Mouse (Mus musculus): ENCODE data around the gene Icmt. TPM values are rescaled to one million over a fixed set of nuclear protein-coding genes. Genes with fewer than 3 reads are reported as not detected.

The Icmt gene
- polyA plus RNA-seq, 1 experiment, result 30.8 TPM

GRCm38 (mm10) chr4:152300375-152300774, 3.3 kb downstream of the Icmt start:
- H3K4me2 ChIP-seq (ENCODE audit: low read depth), result no peak overlapping the region
- H3ac ChIP-seq (ENCODE audit: control insufficient read depth, insufficient read length), result no peak overlapping the region
- TF ChIP-seq MAX (IDR thresholded peaks at IDR 0.05; ENCODE audit: low read depth), result no peak
- no peak for TF ChIP-seq TCF3 (IDR thresholded peaks at IDR 0.05; ENCODE audit: insufficient read length, low read depth)
- no peak for TF ChIP-seq E2F4 (IDR thresholded peaks at IDR 0.05; ENCODE audit: insufficient read depth)
- no peak for TF ChIP-seq POLR2A (IDR thresholded peaks at IDR 0.05; ENCODE audit: insufficient read length, low read depth)
- no peak for TF ChIP-seq USF1 (IDR thresholded peaks at IDR 0.05; ENCODE audit: low read depth)
- no peak for TF ChIP-seq POLR2AphosphoS2 (IDR thresholded peaks at IDR 0.05; ENCODE audit: insufficient read length, low read depth)
- TF ChIP-seq SRF (IDR thresholded peaks at IDR 0.05; ENCODE audit: control insufficient read depth, insufficient read length, low read depth), result no peak
- no peak for TF ChIP-seq REST (IDR thresholded peaks at IDR 0.05; ENCODE audit: insufficient read depth, insufficient read length)
- TF ChIP-seq MYOD1 (IDR thresholded peaks at IDR 0.05; ENCODE audit: control insufficient read depth in 1 of 3, insufficient read length in 2 of 3, low read depth in 2 of 3), result no peak
- TF ChIP-seq CEBPB (IDR thresholded peaks at IDR 0.05; ENCODE audit: insufficient read depth, poor library complexity, severe bottlenecking), result no peak
- no peak for TF ChIP-seq MYOG (IDR thresholded peaks at IDR 0.05; ENCODE audit: control insufficient read depth in 1 of 3, insufficient read depth in 1 of 3, insufficient read length in 2 of 3, low read depth in 2 of 3)
- H3K4me3 ChIP-seq, result no peak overlapping the region
- H3K79me2 ChIP-seq (ENCODE audit: control insufficient read depth, insufficient read depth), result peaks cover 10% of the 10 kb centered on the region
- H3K27me3 ChIP-seq (ENCODE audit: control insufficient read depth, insufficient read depth, insufficient read length), result no peaks in the 10 kb centered on the region
- no peaks in the 10 kb centered on the region for H3K36me3 ChIP-seq (ENCODE audit: control insufficient read depth, insufficient read depth)

GRCm38 (mm10) chr4:152302012-152302411, 5.0 kb downstream of the Icmt start:
- no peak overlapping the region for H3K4me2 ChIP-seq (ENCODE audit: low read depth)
- no peaks in the 10 kb centered on the region for H3K36me3 ChIP-seq (ENCODE audit: control insufficient read depth, insufficient read depth)
- TF ChIP-seq E2F4 (IDR thresholded peaks at IDR 0.05; ENCODE audit: insufficient read depth) (no peak), TCF12 (IDR thresholded peaks at IDR 0.05; ENCODE audit: insufficient read depth, poor library complexity, severe bottlenecking) (no peak), REST (IDR thresholded peaks at IDR 0.05; ENCODE audit: insufficient read depth, insufficient read length) (no peak)

GRCm38 (mm10) chr4:152303172-152303571, 6.1 kb downstream of the Icmt start:
- no peak for TF ChIP-seq MAX (IDR thresholded peaks at IDR 0.05; ENCODE audit: low read depth)
- TF ChIP-seq MYOG (IDR thresholded peaks at IDR 0.05; ENCODE audit: control insufficient read depth in 1 of 3, insufficient read depth in 1 of 3, insufficient read length in 2 of 3, low read depth in 2 of 3), result no peak
- no peak for TF ChIP-seq SRF (IDR thresholded peaks at IDR 0.05; ENCODE audit: control insufficient read depth, insufficient read length, low read depth)
- TF ChIP-seq CEBPB (IDR thresholded peaks at IDR 0.05; ENCODE audit: insufficient read depth, poor library complexity, severe bottlenecking), result no peak
- TF ChIP-seq POLR2AphosphoS2 (IDR thresholded peaks at IDR 0.05; ENCODE audit: insufficient read length, low read depth), result no peak
- no peak for TF ChIP-seq TCF3 (IDR thresholded peaks at IDR 0.05; ENCODE audit: insufficient read length, low read depth)
- no peak for TF ChIP-seq USF1 (IDR thresholded peaks at IDR 0.05; ENCODE audit: low read depth)
- TF ChIP-seq REST (IDR thresholded peaks at IDR 0.05; ENCODE audit: insufficient read depth, insufficient read length), result no peak
- no peak for TF ChIP-seq MYOD1 (IDR thresholded peaks at IDR 0.05; ENCODE audit: control insufficient read depth in 1 of 3, insufficient read length in 2 of 3, low read depth in 2 of 3)
- no peak for TF ChIP-seq POLR2A (IDR thresholded peaks at IDR 0.05; ENCODE audit: insufficient read length, low read depth)
- TF ChIP-seq TCF12 (IDR thresholded peaks at IDR 0.05; ENCODE audit: insufficient read depth, poor library complexity, severe bottlenecking), result no peak
- H3ac ChIP-seq (ENCODE audit: control insufficient read depth, insufficient read length), result no peak overlapping the region
- no peak overlapping the region for H3K4me3 ChIP-seq
- H3K27me3 ChIP-seq (ENCODE audit: control insufficient read depth, insufficient read depth, insufficient read length), result no peaks in the 10 kb centered on the region
- no peaks in the 10 kb centered on the region for H3K36me3 ChIP-seq (ENCODE audit: control insufficient read depth, insufficient read depth)
- peaks cover 5% of the 10 kb centered on the region for H3K79me2 ChIP-seq (ENCODE audit: control insufficient read depth, insufficient read depth)
- no peak overlapping the region for H3K4me2 ChIP-seq (ENCODE audit: low read depth)

More at GRCm38 (mm10) chr4:152302012-152302411, 5.0 kb downstream of the Icmt start:
- peaks cover 10% of the 10 kb centered on the region for H3K79me2 ChIP-seq (ENCODE audit: control insufficient read depth, insufficient read depth)
- H3K4me3 ChIP-seq, result no peak overlapping the region
- H3K27me3 ChIP-seq (ENCODE audit: control insufficient read depth, insufficient read depth, insufficient read length), result no peaks in the 10 kb centered on the region
- H3ac ChIP-seq (ENCODE audit: control insufficient read depth, insufficient read length), result no peak overlapping the region

GRCm38 (mm10) chr4:152304685-152305084, 7.7 kb downstream of the Icmt start:
- TF ChIP-seq TCF12 (IDR thresholded peaks at IDR 0.05; ENCODE audit: insufficient read depth, poor library complexity, severe bottlenecking), result no peak
- TF ChIP-seq USF1 (IDR thresholded peaks at IDR 0.05; ENCODE audit: low read depth), result no peak
- TF ChIP-seq MAX (IDR thresholded peaks at IDR 0.05; ENCODE audit: low read depth), result no peak
- Histone ChIP-seq H3K36me3 (ENCODE audit: control insufficient read depth, insufficient read depth) (no peaks in the 10 kb centered on the region), H3K27me3 (ENCODE audit: control insufficient read depth, insufficient read depth, insufficient read length) (no peaks in the 10 kb centered on the region), H3ac (ENCODE audit: control insufficient read depth, insufficient read length) (no peak overlapping the region), H3K4me3 (no peak overlapping the region), H3K79me2 (ENCODE audit: control insufficient read depth, insufficient read depth) (no peaks in the 10 kb centered on the region), H3K4me2 (ENCODE audit: low read depth) (no peak overlapping the region)

GRCm38 (mm10) chr4:152305991-152306390, 9.0 kb downstream of the Icmt start:
- H3K27me3 ChIP-seq (ENCODE audit: control insufficient read depth, insufficient read depth, insufficient read length), result no peaks in the 10 kb centered on the region
- no peak overlapping the region for H3ac ChIP-seq (ENCODE audit: control insufficient read depth, insufficient read length)
- TF ChIP-seq POLR2A (IDR thresholded peaks at IDR 0.05; ENCODE audit: insufficient read length, low read depth) (no peak), REST (IDR thresholded peaks at IDR 0.05; ENCODE audit: insufficient read depth, insufficient read length) (no peak)
- H3K4me2 ChIP-seq (ENCODE audit: low read depth), result no peak overlapping the region
- no peaks in the 10 kb centered on the region for H3K79me2 ChIP-seq (ENCODE audit: control insufficient read depth, insufficient read depth)
- H3K36me3 ChIP-seq (ENCODE audit: control insufficient read depth, insufficient read depth), result no peaks in the 10 kb centered on the region
- no peak overlapping the region for H3K4me3 ChIP-seq

- no peaks in the 10 kb centered on the region for H3K79me2 ChIP-seq (ENCODE audit: control insufficient read depth, insufficient read depth)
- no peak overlapping the region for H3K4me2 ChIP-seq (ENCODE audit: low read depth)
- no peaks in the 10 kb centered on the region for H3K36me3 ChIP-seq (ENCODE audit: control insufficient read depth, insufficient read depth)
- no peak overlapping the region for H3ac ChIP-seq (ENCODE audit: control insufficient read depth, insufficient read length)
- H3K27me3 ChIP-seq (ENCODE audit: control insufficient read depth, insufficient read depth, insufficient read length), result no peaks in the 10 kb centered on the region
- TF ChIP-seq MYOD1 (IDR thresholded peaks at IDR 0.05; ENCODE audit: control insufficient read depth in 1 of 3, insufficient read length in 2 of 3, low read depth in 2 of 3) (no peak), SRF (IDR thresholded peaks at IDR 0.05; ENCODE audit: control insufficient read depth, insufficient read length, low read depth) (no peak), MAX (IDR thresholded peaks at IDR 0.05; ENCODE audit: low read depth) (no peak), USF1 (IDR thresholded peaks at IDR 0.05; ENCODE audit: low read depth) (no peak), POLR2A (IDR thresholded peaks at IDR 0.05; ENCODE audit: insufficient read length, low read depth) (no peak), POLR2AphosphoS2 (IDR thresholded peaks at IDR 0.05; ENCODE audit: insufficient read length, low read depth) (no peak), TCF3 (IDR thresholded peaks at IDR 0.05; ENCODE audit: insufficient read length, low read depth) (no peak), CEBPB (IDR thresholded peaks at IDR 0.05; ENCODE audit: insufficient read depth, poor library complexity, severe bottlenecking) (no peak), MYOG (IDR thresholded peaks at IDR 0.05; ENCODE audit: control insufficient read depth in 1 of 3, insufficient read depth in 1 of 3, insufficient read length in 2 of 3, low read depth in 2 of 3) (no peak), E2F4 (IDR thresholded peaks at IDR 0.05; ENCODE audit: insufficient read depth) (no peak), REST (IDR thresholded peaks at IDR 0.05; ENCODE audit: insufficient read depth, insufficient read length) (no peak), TCF12 (IDR thresholded peaks at IDR 0.05; ENCODE audit: insufficient read depth, poor library complexity, severe bottlenecking) (no peak)
- no peak overlapping the region for H3K4me3 ChIP-seq
These were observed 10.5 kb downstream of the Icmt start for GRCm38 (mm10) chr4:152307542-152307941.

All from myocyte (in vitro differentiated cells).